Mouse (Mus musculus) G1E (cell line): ENCODE measurements around the gene Tmem8. TPM values are rescaled to one million over a fixed set of nuclear protein-coding genes. Genes with fewer than 3 reads are reported as not detected.
A peak's percentile ranks its signal among the peaks of the same experiment; 100 is the strongest.
"Not testable (repeated sequence)": the region's sequence is repeated elsewhere in the genome, so short reads cannot be mapped to it uniquely, and the experiment has no call there.

Experiments used
- ATAC-seq: 2 replicates; pipeline ENCODE4 v1.8.0; 2016; ENCODE audit warnings: mild to moderate bottlenecking; ENCODE audit not compliant: insufficient number of reproducible peaks, poor library complexity, low FRiP score, severe bottlenecking; ENCODE audit errors: extremely low read depth
- DNase-seq: peaks from one replicate; pipeline ENCODE4 v3.0.0; 2012; ENCODE audit warnings: low spot score
- H3K27me3 ChIP-seq: 2 replicates; pipeline ENCODE4 v1.6.1; 2012; ENCODE audit warnings: mild to moderate bottlenecking, low read length, inconsistent platforms; ENCODE audit not compliant: insufficient read depth
- H3K36me3 ChIP-seq: replicated peaks from 2 replicates; pipeline ENCODE3; 2012; ENCODE audit warnings: mild to moderate bottlenecking, inconsistent platforms
- H3K4me1 ChIP-seq: 2 replicates; pipeline ENCODE4 v1.6.1; 2012; ENCODE audit warnings: low read depth, low read length, inconsistent platforms, mixed read lengths; ENCODE audit not compliant: insufficient read depth
- H3K4me3 ChIP-seq: 2 replicates; pipeline ENCODE4 v1.5.1; 2012; ENCODE audit warnings: low read depth, mild to moderate bottlenecking, inconsistent platforms, low read length, moderate library complexity, mixed read lengths
- H3K9me3 ChIP-seq: replicated peaks from 2 replicates; pipeline ENCODE4 v1.6.1; 2012; ENCODE audit warnings: inconsistent platforms
- CTCF ChIP-seq: IDR thresholded peaks from 2 replicates; pipeline ENCODE4 v1.5.1; 2012; ENCODE audit warnings: low read depth, low read length, inconsistent platforms, mixed read lengths
- GATA1 ChIP-seq: IDR thresholded peaks from 2 replicates; pipeline ENCODE4 v1.6.1; 2012; ENCODE audit warnings: borderline replicate concordance, low read length, inconsistent platforms, mixed read lengths
- GATA2 ChIP-seq: IDR thresholded peaks from 2 replicates; pipeline ENCODE4 v1.6.1; 2012; ENCODE audit warnings: low read depth, low read length, inconsistent platforms, borderline replicate concordance
- POLR2AphosphoS5 ChIP-seq: IDR thresholded peaks from 2 replicates; pipeline ENCODE4 v1.6.1; 2012; ENCODE audit warnings: low read depth, low read length, inconsistent platforms; ENCODE audit not compliant: insufficient replicate concordance
- TAL1 ChIP-seq: conservative IDR thresholded peaks from 2 replicates; pipeline ENCODE4 v1.6.1; 2012; ENCODE audit warnings: low read depth, low read length, inconsistent platforms, mixed read lengths
- polyA plus RNA-seq: library from polyadenylated mRNA; stranded (reverse); fragments of >175 nt; gene quantifications from 2 replicates; pipeline ENCODE4 v1.2.3, GENCODE M21; 2012
- total RNA-seq, 2 experiments: library from RNA; stranded (forward) in 1 of 2; stranded (reverse) in 1 of 2; fragments of 200-1000 nt in 1 of 2; fragments of >200 nt in 1 of 2; fragmentation: Nextera tagmentation in 1 of 2; gene quantifications; 2 replicates each; pipeline ENCODE4 v1.2.3; 2014 to 2017

Tmem8 gene
- total and polyA plus RNA-seq, 3 experiments, result 3.0 to 6.4 (median 3.5) TPM

GRCm38 (mm10) chr17:26110156-26110555 is 2.9 kb upstream of the Tmem8 start:
- ATAC-seq, result no peak
- Histone ChIP-seq H3K9me3 (no peaks in the 10 kb centered on the region), H3K36me3 (no peaks in the 10 kb centered on the region), H3K4me1 (peaks cover 34% of the 10 kb centered on the region), H3K4me3 (no peak overlapping the region), H3K27me3 (peaks cover 46% of the 10 kb centered on the region)
- TF ChIP-seq TAL1 (no peak), GATA1 (no peak), POLR2AphosphoS5 (no peak), CTCF (no peak), GATA2 (no peak)
- no peak for DNase-seq

- Histone ChIP-seq H3K27me3 (peaks cover 49% of the 10 kb centered on the region), H3K4me3 (no peak overlapping the region), H3K9me3 (no peaks in the 10 kb centered on the region), H3K36me3 (no peaks in the 10 kb centered on the region), H3K4me1 (peaks cover 29% of the 10 kb centered on the region)
- DNase-seq, result no peak
- ATAC-seq, result no peak
- TF ChIP-seq CTCF, result no peak
- TF ChIP-seq GATA1, result no peak
- TF ChIP-seq TAL1, result no peak
- TF ChIP-seq GATA2, result no peak
- no peak for TF ChIP-seq POLR2AphosphoS5
These were observed 2.1 kb upstream of the Tmem8 start for GRCm38 (mm10) chr17:26111024-26111423.

- no peaks in the 10 kb centered on the region for H3K9me3 ChIP-seq
- peaks cover 48% of the 10 kb centered on the region for H3K27me3 ChIP-seq
- peaks cover 31% of the 10 kb centered on the region for H3K4me1 ChIP-seq
- TF ChIP-seq TAL1 (no peak), POLR2AphosphoS5 (no peak), GATA2 (no peak), GATA1 (no peak), CTCF (no peak)
- DNase-seq, result no peak
- no peak overlapping the region for H3K4me3 ChIP-seq
- ATAC-seq, result no peak
- H3K36me3 ChIP-seq, result no peaks in the 10 kb centered on the region
These were observed 1.4 kb upstream of the Tmem8 start for GRCm38 (mm10) chr17:26111722-26112121.

- H3K27me3 ChIP-seq, result peaks cover 53% of the 10 kb centered on the region
- no peak for ATAC-seq
- peaks cover 7% of the 10 kb centered on the region for H3K36me3 ChIP-seq
These were observed 348 bp upstream of the Tmem8 start for GRCm38 (mm10) chr17:26112751-26113150.

GRCm38 (mm10) chr17:26114061-26114460 is 962 bp downstream of the Tmem8 start:
- no peak for TF ChIP-seq TAL1
- TF ChIP-seq GATA1, result no peak
- no peak for TF ChIP-seq POLR2AphosphoS5
- TF ChIP-seq GATA2, result no peak
- TF ChIP-seq CTCF, result no peak
- DNase-seq (no peak), ATAC-seq (no peak)
- Histone ChIP-seq H3K4me1 (peaks cover 32% of the 10 kb centered on the region), H3K9me3 (no peaks in the 10 kb centered on the region), H3K4me3 (peak overlapping the region; percentile 84), H3K27me3 (peaks cover 58% of the 10 kb centered on the region), H3K36me3 (peaks cover 8% of the 10 kb centered on the region)

More at GRCm38 (mm10) chr17:26112751-26113150, 348 bp upstream of the Tmem8 start:
- H3K4me3 ChIP-seq, result peak overlapping the region; percentile 84
- no peak for DNase-seq
- TF ChIP-seq POLR2AphosphoS5, result no peak
- TF ChIP-seq TAL1, result no peak
- no peak for TF ChIP-seq CTCF
- no peak for TF ChIP-seq GATA2
- no peak for TF ChIP-seq GATA1
- H3K4me1 ChIP-seq, result peaks cover 32% of the 10 kb centered on the region
- no peaks in the 10 kb centered on the region for H3K9me3 ChIP-seq

- Histone ChIP-seq H3K4me1 (peaks cover 35% of the 10 kb centered on the region), H3K27me3 (peaks cover 61% of the 10 kb centered on the region)
- H3K9me3 ChIP-seq, DNase-seq, H3K4me3 ChIP-seq, H3K36me3 ChIP-seq, ATAC-seq: not testable (repeated sequence)
These were observed 1.4 kb downstream of the Tmem8 start for GRCm38 (mm10) chr17:26114461-26114860.

- Histone ChIP-seq H3K9me3 (no peaks in the 10 kb centered on the region), H3K27me3 (peaks cover 56% of the 10 kb centered on the region), H3K36me3 (peaks cover 8% of the 10 kb centered on the region), H3K4me3 (no peak overlapping the region), H3K4me1 (peaks cover 43% of the 10 kb centered on the region)
- ATAC-seq (no peak), DNase-seq (no peak)
- TF ChIP-seq GATA1 (no peak), CTCF (no peak), POLR2AphosphoS5 (no peak), GATA2 (no peak), TAL1 (no peak)
These were observed 2.3 kb downstream of the Tmem8 start for GRCm38 (mm10) chr17:26115205-26115898.
